Mouse (Mus musculus) bone marrow, adult 2 months (tissue): ENCODE data around the gene Sinhcaf.

Experiments used
- CTCF ChIP-seq: fragments of 200-500 bp; IDR thresholded peaks from 2 replicates; pipeline ENCODE4 v1.5.1; 2011; ENCODE audit warnings: low read length, control low read depth; ENCODE audit not compliant: control insufficient read depth, insufficient read depth
- POLR2A ChIP-seq: fragments of 200-500 bp; IDR thresholded peaks from 2 replicates; pipeline ENCODE4 v1.6.1; 2011; ENCODE audit warnings: low read depth, mild to moderate bottlenecking, control low read depth, low read length, borderline replicate concordance; ENCODE audit not compliant: control insufficient read depth

- no peak for TF ChIP-seq CTCF
- TF ChIP-seq POLR2A, result no peak
Observed at GRCm38 (mm10) chr6:148942406-148942805, 3.9 kb downstream of the Sinhcaf start.
